9 mouse cellular contexts compared by ENCODE assay signal in the genomic region with DNA sequence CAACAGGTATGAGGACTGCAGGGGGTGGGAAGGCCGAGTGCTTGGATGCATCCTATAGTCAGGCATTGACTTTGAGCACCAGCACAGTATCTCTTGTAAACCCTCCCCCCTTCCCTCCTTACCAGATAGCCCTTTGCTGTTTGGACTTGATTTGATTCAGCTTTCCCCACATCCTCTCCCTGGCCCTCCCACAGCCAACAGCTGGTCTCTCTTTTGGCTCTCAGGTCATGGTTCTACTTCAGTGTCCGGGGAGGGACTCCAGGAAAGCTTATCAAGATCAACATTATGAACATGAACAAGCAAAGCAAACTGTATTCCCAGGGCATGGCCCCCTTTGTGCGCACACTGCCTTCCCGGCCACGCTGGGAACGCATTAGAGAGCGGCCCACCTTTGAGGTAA. TPM values are rescaled to one million over a fixed set of nuclear protein-coding genes. Genes with fewer than 3 reads are reported as not detected.
DNase-seq lines count a peak whose midpoint lies in the region; ATAC-seq and TF ChIP-seq lines count a peak whose summit lies in the region.
"Had no signal": no experiment of that assay in that cellular context is flagged by ENCODE, and none has a peak within 500 bp of the region (broad histone marks: within the 10 kb centered on the region; RNA-seq: fewer than 3 reads in every experiment).

No protein-coding gene starts in this region.

- no peaks in the 10 kb centered on the region for H3K27me3 ChIP-seq in heart, embryonic 12.5 days (replicated peaks)
- no peaks in the 10 kb centered on the region for H3K27me3 ChIP-seq in ES-Bruce4 (ENCODE audit: control insufficient read depth, insufficient read depth, low read length, poor library complexity, severe bottlenecking)
- H3K27me3 ChIP-seq in hindbrain, embryonic 13.5 days = no peaks in the 10 kb centered on the region
- no peaks in the 10 kb centered on the region for H3K27me3 ChIP-seq in midbrain, embryonic 10.5 days (ENCODE audit: low read depth, poor library complexity, severe bottlenecking)

- no peak for TF ChIP-seq EP300 in ES-Bruce4 (IDR thresholded peaks at IDR 0.05; ENCODE audit: insufficient read depth, low read depth, low read length)

- DNase-seq in heart, adult 8-10 months (ENCODE audit: low spot score) = no peak
- DNase-seq in midbrain, embryonic 10.5 days (ENCODE audit: low spot score) = no peak
- DNase-seq in adrenal gland, postnatal 25 days = no peak
- no peak for DNase-seq in adrenal gland, postnatal 14 days
- no peak for DNase-seq in embryo, embryonic 11 days
- DNase-seq: gastrocnemius, postnatal 10 days had no signal

- H3K4me1 ChIP-seq in heart, embryonic 12.5 days (replicated peaks) = peaks cover 17% of the 10 kb centered on the region
- H3K4me1 ChIP-seq in ES-Bruce4 (ENCODE audit: control insufficient read depth, insufficient read depth, low read length) = no peaks in the 10 kb centered on the region
- H3K4me1 ChIP-seq in hindbrain, embryonic 13.5 days (replicated peaks) = peaks cover 18% of the 10 kb centered on the region
- H3K4me1 ChIP-seq in midbrain, embryonic 10.5 days = peaks cover 30% of the 10 kb centered on the region

- H3K9ac ChIP-seq in heart, embryonic 12.5 days = peak overlapping the region; percentile 86; the same call in 1 of the 2 replicates
- H3K9ac ChIP-seq in ES-Bruce4 (ENCODE audit: low read depth, poor library complexity, severe bottlenecking) = 0 out of 2 replicates have a peak overlapping the region, but pooled peaks have one; percentile 58
- peak overlapping the region; percentile 92 for H3K9ac ChIP-seq in hindbrain, embryonic 13.5 days

- TF ChIP-seq POLR2A in ES-Bruce4 (IDR thresholded peaks at IDR 0.05; ENCODE audit: insufficient read depth, low read length) = no peak

- WGBS in heart, embryonic 12.5 days = 79% methylated on average over 7 of the region's 7 CpGs
- WGBS in hindbrain, embryonic 13.5 days = 80% methylated on average over 7 of the region's 7 CpGs
- 88% methylated on average over 7 of the region's 7 CpGs for WGBS in midbrain, embryonic 10.5 days

- no peak overlapping the region for H3K27ac ChIP-seq in heart, embryonic 12.5 days (ENCODE audit: poor library complexity, severe bottlenecking)
- H3K27ac ChIP-seq in ES-Bruce4 (ENCODE audit: insufficient read depth, low read length) = no peak overlapping the region
- H3K27ac ChIP-seq in hindbrain, embryonic 13.5 days = peak overlapping the region; percentile 98
- H3K27ac ChIP-seq in midbrain, embryonic 10.5 days (replicated peaks) = peak overlapping the region; percentile 94; the same call in 1 of the 2 replicates

- no peaks in the 10 kb centered on the region for H3K9me3 ChIP-seq in heart, embryonic 12.5 days (replicated peaks)
- no peaks in the 10 kb centered on the region for H3K9me3 ChIP-seq in ES-Bruce4 (replicated peaks; ENCODE audit: control insufficient read depth, insufficient read depth, low read length, poor library complexity, severe bottlenecking)
- no peaks in the 10 kb centered on the region for H3K9me3 ChIP-seq in hindbrain, embryonic 13.5 days
- no peaks in the 10 kb centered on the region for H3K9me3 ChIP-seq in midbrain, embryonic 10.5 days (replicated peaks)

- no peak for TF ChIP-seq CTCF in ES-Bruce4 (IDR thresholded peaks at IDR 0.05; ENCODE audit: low read depth, low read length)

- ATAC-seq in heart, embryonic 12.5 days (ENCODE audit: insufficient number of reproducible peaks, low FRiP score) = no peak
- no peak for ATAC-seq in hindbrain, embryonic 13.5 days (ENCODE audit: low FRiP score)

- peak overlapping the region; percentile 80; the same call in 1 of the 2 replicates for H3K4me3 ChIP-seq in heart, embryonic 12.5 days
- H3K4me3 ChIP-seq in ES-Bruce4 (ENCODE audit: low read depth, low read length) = peak overlapping the region; percentile 9; the same call in 1 of the 2 replicates
- peak overlapping the region; percentile 85 for H3K4me3 ChIP-seq in hindbrain, embryonic 13.5 days
- peak overlapping the region; percentile 73 for H3K4me3 ChIP-seq in midbrain, embryonic 10.5 days

- H3K36me3 ChIP-seq in heart, embryonic 12.5 days = peaks cover 48% of the 10 kb centered on the region
- peaks cover 23% of the 10 kb centered on the region for H3K36me3 ChIP-seq in ES-Bruce4 (ENCODE audit: control insufficient read depth, insufficient read depth, low read length, poor library complexity, severe bottlenecking)
- peaks cover 49% of the 10 kb centered on the region for H3K36me3 ChIP-seq in hindbrain, embryonic 13.5 days
- peaks cover 52% of the 10 kb centered on the region for H3K36me3 ChIP-seq in midbrain, embryonic 10.5 days

- H3K4me2 ChIP-seq in heart, embryonic 12.5 days = peak overlapping the region; percentile 76
- peak overlapping the region; percentile 73 for H3K4me2 ChIP-seq in hindbrain, embryonic 13.5 days

RNA-seq across cellular contexts. Expression of a gene that starts 1.9 kb away (rescaled TPM):
- polyA plus RNA-seq in heart, embryonic 12.5 days (2016; fragmentation: Nextera tagmentation; extraction: Ambion mirVana) = 12.5 and 14.4 TPM in 2 replicates
- total RNA-seq in heart, adult 8-10 months (2022) = 1 to 10 TPM; 4.9 to 6.3 (median 5.6) TPM
- polyA plus RNA-seq in ES-Bruce4 (2011; ENCODE audit: insufficient read depth, insufficient read length, low read depth, missing spikeins) = 22.0 and 22.3 TPM in 2 replicates
- polyA plus RNA-seq in hindbrain, embryonic 13.5 days (2015; fragmentation: Nextera tagmentation; extraction: Ambion mirVana) = 23.6 and 24.8 TPM in 2 replicates
- polyA plus RNA-seq in midbrain, embryonic 10.5 days (2016; fragmentation: Nextera tagmentation; extraction: Ambion mirVana) = 17.4 and 20.1 TPM in 2 replicates
- 12.1 and 17.3 TPM in 2 replicates for total RNA-seq in adrenal gland, postnatal 25 days (2021)
- total RNA-seq in adrenal gland, postnatal 14 days (2021) = 10.4 and 11.7 TPM in 2 replicates

RNA-seq across cellular contexts. Expression of a gene that starts 17.2 kb away (rescaled TPM):
- polyA plus RNA-seq in heart, embryonic 12.5 days (2016; fragmentation: Nextera tagmentation; extraction: Ambion mirVana) = 386 and 388 TPM in 2 replicates
- total RNA-seq in heart, adult 8-10 months (2022) = 100 to 1,000 TPM; 140 to 164 (median 156) TPM
- 193 and 216 TPM in 2 replicates for polyA plus RNA-seq in ES-Bruce4 (2011; ENCODE audit: insufficient read depth, insufficient read length, low read depth, missing spikeins)
- 272 and 289 TPM in 2 replicates for polyA plus RNA-seq in hindbrain, embryonic 13.5 days (2015; fragmentation: Nextera tagmentation; extraction: Ambion mirVana)
- polyA plus RNA-seq in midbrain, embryonic 10.5 days (2016; fragmentation: Nextera tagmentation; extraction: Ambion mirVana) = 380 and 415 TPM in 2 replicates
- 190 and 207 TPM in 2 replicates for total RNA-seq in adrenal gland, postnatal 25 days (2021)
- 210 and 212 TPM in 2 replicates for total RNA-seq in adrenal gland, postnatal 14 days (2021)

RNA-seq across cellular contexts. Expression of a gene that starts 22.6 kb away (rescaled TPM):
- 81.9 and 84.8 TPM in 2 replicates for polyA plus RNA-seq in heart, embryonic 12.5 days (2016; fragmentation: Nextera tagmentation; extraction: Ambion mirVana)
- total RNA-seq in heart, adult 8-10 months (2022) = 10 to 100 TPM; 37.4 to 39.9 (median 38.4) TPM
- 50.4 and 56.3 TPM in 2 replicates for polyA plus RNA-seq in ES-Bruce4 (2011; ENCODE audit: insufficient read depth, insufficient read length, low read depth, missing spikeins)
- polyA plus RNA-seq in hindbrain, embryonic 13.5 days (2015; fragmentation: Nextera tagmentation; extraction: Ambion mirVana) = 59.5 and 61.9 TPM in 2 replicates
- 63.3 and 63.6 TPM in 2 replicates for polyA plus RNA-seq in midbrain, embryonic 10.5 days (2016; fragmentation: Nextera tagmentation; extraction: Ambion mirVana)
- total RNA-seq in adrenal gland, postnatal 25 days (2021) = 49.2 and 52.8 TPM in 2 replicates
- 48.5 and 55.1 TPM in 2 replicates for total RNA-seq in adrenal gland, postnatal 14 days (2021)

RNA-seq across cellular contexts. Expression of a gene that starts 22.8 kb away (rescaled TPM):
- 179 and 187 TPM in 2 replicates for polyA plus RNA-seq in heart, embryonic 12.5 days (2016; fragmentation: Nextera tagmentation; extraction: Ambion mirVana)
- total RNA-seq in heart, adult 8-10 months (2022) = 10 to 100 TPM; 13.9 to 16.6 (median 16.0) TPM
- polyA plus RNA-seq in ES-Bruce4 (2011; ENCODE audit: insufficient read depth, insufficient read length, low read depth, missing spikeins) = 2.5 and 3.2 TPM in 2 replicates
- polyA plus RNA-seq in hindbrain, embryonic 13.5 days (2015; fragmentation: Nextera tagmentation; extraction: Ambion mirVana) = 23.6 and 30.2 TPM in 2 replicates
- 61.8 and 67.4 TPM in 2 replicates for polyA plus RNA-seq in midbrain, embryonic 10.5 days (2016; fragmentation: Nextera tagmentation; extraction: Ambion mirVana)
- total RNA-seq in adrenal gland, postnatal 25 days (2021) = 41.3 and 57.2 TPM in 2 replicates
- 46.2 and 51.0 TPM in 2 replicates for total RNA-seq in adrenal gland, postnatal 14 days (2021)

RNA-seq across cellular contexts. Expression of a gene that starts 30.9 kb away (rescaled TPM):
- polyA plus RNA-seq in heart, embryonic 12.5 days (2016; fragmentation: Nextera tagmentation; extraction: Ambion mirVana) = 6.5 and 8.1 TPM in 2 replicates
- total RNA-seq in heart, adult 8-10 months (2022) = 10 to 100 TPM; 23.8 to 31.8 (median 26.6) TPM
- polyA plus RNA-seq in ES-Bruce4 (2011; ENCODE audit: insufficient read depth, insufficient read length, low read depth, missing spikeins) = 12.9 and 14.0 TPM in 2 replicates
- polyA plus RNA-seq in hindbrain, embryonic 13.5 days (2015; fragmentation: Nextera tagmentation; extraction: Ambion mirVana) = 8.7 and 9.1 TPM in 2 replicates
- 7.5 and 9.7 TPM in 2 replicates for polyA plus RNA-seq in midbrain, embryonic 10.5 days (2016; fragmentation: Nextera tagmentation; extraction: Ambion mirVana)
- 28.5 and 58.5 TPM in 2 replicates for total RNA-seq in adrenal gland, postnatal 25 days (2021)
- total RNA-seq in adrenal gland, postnatal 14 days (2021) = 48.4 and 70.5 TPM in 2 replicates

Comparison
In these comparisons a context has a peak if more than half of its experiments do, and no peak if none do; other contexts are left out.
1. H3K27ac ChIP-seq: peak in hindbrain, embryonic 13.5 days (single experiment) and midbrain, embryonic 10.5 days (single experiment); none in heart, embryonic 12.5 days (single experiment) and ES-Bruce4 (single experiment).
2. H3K4me3 ChIP-seq: peak in every context shown above with its lines; median percentile 85 in hindbrain, embryonic 13.5 days; 80 in heart, embryonic 12.5 days; 73 in midbrain, embryonic 10.5 days; 9 in ES-Bruce4.
3. Peak in every context shown above with its lines, with median percentiles within 50 percentile points of each other: H3K9ac ChIP-seq.